Mouse (Mus musculus) cerebellum, adult 2 months (tissue): Measurements from ENCODE around the gene Cby3.

Source experiments
- CTCF ChIP-seq: fragments of 200-500 bp; IDR thresholded peaks from 2 replicates; pipeline ENCODE4 v1.5.1; 2011; ENCODE audit warnings: low read depth, mild to moderate bottlenecking, control low read depth, low read length, moderate library complexity, borderline replicate concordance; ENCODE audit not compliant: insufficient read depth
- POLR2A ChIP-seq: fragments of 200-500 bp; IDR thresholded peaks from 2 replicates; pipeline ENCODE4 v1.6.1; 2011; ENCODE audit warnings: low read length, control low read depth, borderline replicate concordance; ENCODE audit not compliant: insufficient read depth

DNA sequence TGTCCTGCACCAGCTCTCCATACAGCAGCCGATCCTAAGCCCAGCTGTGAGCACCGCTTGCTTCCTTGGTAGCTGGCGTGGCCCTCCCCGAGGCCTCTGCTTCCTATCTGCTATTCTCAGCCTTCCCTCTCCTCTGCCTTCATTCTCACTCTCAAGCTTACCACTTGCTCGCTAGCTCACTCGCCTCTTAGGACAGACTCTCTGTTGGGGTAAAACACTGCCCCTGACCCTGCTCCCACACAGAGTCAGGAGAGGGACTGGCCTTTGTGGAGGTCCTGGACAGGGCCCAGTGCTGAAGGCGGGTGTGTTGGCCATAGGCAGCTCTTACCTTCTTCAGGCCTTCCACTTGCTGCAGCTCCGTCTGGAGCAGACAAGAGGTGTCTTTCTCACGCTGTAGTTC is 43.1 kb downstream of the Cby3 start:
- TF ChIP-seq CTCF (no peak), POLR2A (no peak)
